Mouse (Mus musculus) erythroid progenitor cell, adult 5-6 weeks (primary cell): ENCODE measurements around the gene Apol6. TPM values are rescaled to one million over a fixed set of nuclear protein-coding genes. Genes with fewer than 3 reads are reported as not detected.

Source experiments
- ATAC-seq: replicated peaks from 2 replicates; pipeline ENCODE4 v1.8.0; 2016; ENCODE audit warnings: moderate number of reproducible peaks, mild to moderate bottlenecking, moderate TSS enrichment, inconsistent platforms; ENCODE audit not compliant: poor library complexity, low FRiP score, severe bottlenecking
- total RNA-seq, 2 experiments: library from RNA; stranded (forward) in 1 of 2; stranded (reverse) in 1 of 2; fragments of 150-400 nt in 1 of 2; fragments of 186-747, 209-891 nt in 1 of 2; gene quantifications; 2 replicates each; pipeline versions ENCODE4 v1.2.3 to v1.2.4; 2015 to 2017; ENCODE audit warnings: low replicate concordance in 2 of 2

Apol6 gene
- total RNA-seq, 2 experiments from 2014 or later = not detected

- no peak for ATAC-seq
Observed at GRCm38 (mm10) chr15:77097358-77097757, 52.8 kb downstream of the Apol6 start.

GRCm38 (mm10) chr15:77099756-77100155 is 55.2 kb downstream of the Apol6 start:
- no peak for ATAC-seq

GRCm38 (mm10) chr15:77102685-77103084 is 58.2 kb downstream of the Apol6 start:
- ATAC-seq = no peak

- no peak for ATAC-seq
Observed at GRCm38 (mm10) chr15:77104349-77105158, 60.0 kb downstream of the Apol6 start.

GRCm38 (mm10) chr15:77105273-77105672 is 60.7 kb downstream of the Apol6 start:
- no peak for ATAC-seq

Other genes starting within 250 kb of the Apol6 start
- gene Zfp251, start 173.3 kb upstream of the Apol6 start, total RNA-seq (2015; ENCODE audit: low replicate concordance) = 0.36 and 4.6 TPM in 2 replicates
- gene Zfp251, start 173.3 kb upstream of the Apol6 start, total RNA-seq (2017; ENCODE audit: low replicate concordance) = 0.08 and 3.1 TPM in 2 replicates
- 0.84 and 6.1 TPM in 2 replicates for gene Zfp7, start 165.5 kb upstream of the Apol6 start, total RNA-seq (2015; ENCODE audit: low replicate concordance)
- gene Zfp7, start 165.5 kb upstream of the Apol6 start, total RNA-seq (2017; ENCODE audit: low replicate concordance) = 0.26 and 2.0 TPM in 2 replicates
- gene Gm49527, start 165.4 kb upstream of the Apol6 start, total RNA-seq (2015; ENCODE audit: low replicate concordance) = not detected in 2 replicates
- not detected in 2 replicates for gene Gm49527, start 165.4 kb upstream of the Apol6 start, total RNA-seq (2017; ENCODE audit: low replicate concordance)
- not detected in 2 replicates for gene Zfp647, start 119.3 kb upstream of the Apol6 start, total RNA-seq (2015; ENCODE audit: low replicate concordance)
- 0.39 TPM in 1 of 2 replicates, not detected in the other for gene Zfp647, start 119.3 kb upstream of the Apol6 start, total RNA-seq (2017; ENCODE audit: low replicate concordance)
- 7.9 and 9.2 TPM in 2 replicates for gene 1110038F14Rik, start 96.2 kb upstream of the Apol6 start, total RNA-seq (2015; ENCODE audit: low replicate concordance)
- gene 1110038F14Rik, start 96.2 kb upstream of the Apol6 start, total RNA-seq (2017; ENCODE audit: low replicate concordance) = 4.6 and 11.0 TPM in 2 replicates
- gene Mb, start 5.9 kb downstream of the Apol6 start, total RNA-seq (2015; ENCODE audit: low replicate concordance) = not detected in 2 replicates
- gene Mb, start 5.9 kb downstream of the Apol6 start, total RNA-seq (2017; ENCODE audit: low replicate concordance) = not detected in 2 replicates